Mouse (Mus musculus) heart, adult 9 months (tissue): ENCODE data around the gene Gm21962.
"Not testable (repeated sequence)": the region's sequence is repeated elsewhere in the genome, so short reads cannot be mapped to it uniquely, and the experiment has no call there.

ENCODE experiments used
- DNase-seq, 2 experiments: peaks; one replicate each; pipeline ENCODE4 v3.0.0; 2022; ENCODE audit warnings: low spot score in 2 of 2

Gene Gm21962

DNA sequence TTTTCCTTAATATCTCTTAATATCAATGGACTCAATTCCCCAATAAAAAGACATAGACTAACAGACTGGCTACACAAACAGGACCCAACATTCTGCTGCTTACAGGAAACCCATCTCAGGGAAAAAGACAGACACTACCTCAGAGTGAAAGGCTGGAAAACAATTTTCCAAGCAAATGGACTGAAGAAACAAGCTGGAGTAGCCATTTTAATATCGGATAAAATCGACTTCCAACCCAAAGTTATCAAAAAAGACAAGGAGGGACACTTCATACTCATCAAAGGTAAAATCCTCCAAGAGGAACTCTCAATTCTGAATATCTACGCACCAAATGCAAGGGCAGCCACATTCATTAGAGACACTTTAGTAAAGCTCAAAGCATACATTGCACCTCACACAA lies at the start of gene Gm21962:
TSS of gene Gm21962 (plus strand) at position 301 of the 400 bp plus-strand sequence.
- not testable (repeated sequence) for DNase-seq

DNA sequence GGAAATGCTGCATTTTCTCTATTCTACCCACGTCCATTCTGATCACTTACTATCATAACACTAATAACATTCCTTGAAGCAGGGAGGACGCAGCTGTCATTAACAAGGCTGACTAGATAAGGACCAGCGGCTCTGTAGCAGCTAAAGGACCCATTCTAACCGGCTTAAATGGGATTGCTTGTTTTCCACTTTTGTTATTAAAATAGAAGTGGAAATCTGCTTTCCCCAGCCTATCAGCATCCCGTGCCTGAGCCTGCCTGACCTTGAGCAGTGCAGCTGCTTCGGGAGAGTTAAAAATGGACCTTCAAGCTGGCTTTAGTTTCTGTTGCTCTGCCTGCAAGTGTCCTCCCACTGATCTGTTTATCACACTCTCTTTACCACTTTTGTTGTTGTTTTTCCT lies 49.2 kb upstream of the Gm21962 start:
- DNase-seq = peak; percentile 1 to 14

- DNase-seq = no peak
Observed at GRCm38 (mm10) chr3:137622895-137623580, 48.3 kb upstream of the Gm21962 start.

DNA sequence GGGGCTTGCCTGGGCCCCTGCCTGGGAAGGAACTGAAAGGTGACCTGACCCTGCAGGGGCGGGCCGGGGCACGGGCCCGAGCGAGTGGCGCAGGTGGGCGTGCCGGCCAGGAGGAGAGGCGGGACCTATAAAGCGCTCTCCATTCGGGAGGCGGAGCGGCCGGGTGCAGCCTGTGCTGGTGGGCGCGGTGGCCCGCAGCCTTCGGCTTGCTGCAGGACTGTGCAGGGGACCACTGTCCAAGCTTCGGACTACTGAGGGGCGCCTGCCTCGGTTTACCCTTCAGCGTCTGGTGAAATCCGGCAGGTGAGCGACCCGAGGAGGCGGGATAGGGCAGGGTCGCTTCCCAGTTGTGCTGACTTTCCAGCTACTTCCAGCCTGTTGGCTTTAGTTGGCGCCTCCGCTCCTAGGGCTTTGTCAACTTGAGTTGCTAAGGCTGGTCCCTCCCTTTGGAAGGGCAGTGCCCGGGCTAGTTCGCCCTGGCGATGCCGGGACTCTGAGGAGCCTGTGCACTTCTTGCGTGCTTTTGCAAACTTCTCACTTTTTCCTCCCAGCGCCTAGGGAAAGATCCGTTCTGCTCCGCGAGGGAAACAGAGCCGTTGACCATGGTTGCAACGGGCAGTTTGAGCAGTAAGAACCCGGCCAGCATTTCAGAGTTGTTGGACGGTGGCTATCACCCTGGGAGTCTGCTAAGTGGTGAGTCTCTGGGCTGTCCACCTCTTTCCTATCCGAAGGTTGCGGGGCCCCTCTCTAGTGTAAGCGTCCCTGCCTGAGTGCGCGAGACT lies 47.6 kb upstream of the Gm21962 start:
- DNase-seq = peak; percentile 65 to 66

DNA sequence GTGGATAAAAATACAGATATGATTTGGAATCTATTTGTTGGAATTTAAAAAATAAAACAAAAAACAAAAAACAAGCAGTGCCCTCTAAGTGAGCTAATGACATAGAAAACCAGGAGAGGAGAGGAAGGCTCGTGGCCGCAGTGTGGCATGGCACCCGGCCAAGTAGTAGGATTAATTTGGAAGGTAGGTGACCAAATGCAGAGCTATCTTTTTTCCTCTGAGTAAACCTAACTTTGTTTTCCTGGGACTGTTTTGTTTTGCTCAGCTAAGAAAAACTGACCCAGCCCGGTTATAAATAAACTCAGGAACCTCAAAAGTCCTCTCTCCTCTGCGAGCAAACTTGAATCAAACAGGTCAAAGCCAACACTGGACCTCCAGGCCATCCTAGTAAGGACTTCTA lies 46.3 kb upstream of the Gm21962 start:
- no peak for DNase-seq

DNA sequence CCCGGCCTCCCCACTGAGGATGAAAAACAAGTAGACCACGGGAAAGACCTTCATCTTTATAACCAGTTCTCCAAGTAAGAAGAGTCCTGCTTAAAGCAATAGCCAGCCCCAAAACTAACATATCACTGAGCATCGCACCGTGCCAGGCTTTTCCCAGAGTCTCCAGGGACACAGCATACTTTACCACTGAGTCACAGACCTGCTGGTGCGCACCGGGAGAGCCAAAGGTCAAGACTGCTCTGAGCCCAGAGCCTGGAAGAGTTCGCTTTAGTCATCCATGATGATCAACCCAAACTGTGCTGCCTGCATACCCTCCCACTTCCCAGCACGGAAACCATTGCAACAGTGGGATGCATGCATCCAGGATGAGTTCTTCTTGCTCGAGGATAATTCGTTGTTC lies 37.6 kb upstream of the Gm21962 start:
- no peak for DNase-seq

DNA sequence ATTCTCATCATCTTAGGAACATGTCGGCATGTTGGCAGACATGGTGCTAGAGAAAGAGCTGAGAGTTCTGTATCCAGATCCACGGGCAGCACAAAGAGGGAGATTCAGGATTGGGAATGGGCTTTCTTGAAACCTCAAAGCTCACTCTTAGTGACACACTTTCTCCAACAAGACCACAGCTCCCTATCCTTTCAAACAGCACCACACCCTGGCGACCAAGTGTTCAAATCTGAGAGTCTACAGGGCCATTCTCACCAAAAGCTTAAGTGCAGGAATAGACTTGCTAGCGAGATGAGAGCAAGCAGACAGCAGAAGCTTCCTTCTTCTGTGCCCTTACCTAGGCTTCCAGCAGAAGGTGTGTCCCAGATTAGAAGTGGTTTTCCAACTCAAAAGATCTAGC lies 34.8 kb upstream of the Gm21962 start:
- DNase-seq = no peak

GRCm38 (mm10) chr3:137641238-137641637 lies 30.1 kb upstream of the Gm21962 start:
- no peak for DNase-seq

- no peak for DNase-seq
Observed at GRCm38 (mm10) chr3:137642137-137642536, 29.2 kb upstream of the Gm21962 start.

GRCm38 (mm10) chr3:137642568-137642967 lies 28.8 kb upstream of the Gm21962 start:
- DNase-seq = no peak

DNA sequence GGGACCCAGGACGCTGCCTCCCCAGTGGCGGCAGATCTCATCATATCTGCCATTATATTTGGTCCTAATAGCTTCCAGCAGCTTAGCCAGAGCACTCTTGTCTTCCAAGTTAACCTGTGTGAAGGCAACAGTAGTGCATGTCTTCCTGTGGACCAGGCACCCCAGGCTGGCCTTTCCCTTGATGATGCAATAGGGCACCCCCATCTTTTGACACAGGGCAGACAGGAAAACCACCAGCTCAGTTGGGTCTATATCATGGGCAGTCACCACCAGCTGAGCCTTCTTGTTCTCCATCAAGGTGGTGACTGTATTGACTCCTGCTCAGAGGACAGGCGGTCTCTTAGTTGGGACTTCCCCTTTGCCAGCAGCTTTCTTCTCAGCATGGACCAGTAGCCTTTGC lies 27.2 kb upstream of the Gm21962 start:
- DNase-seq = no peak

DNA sequence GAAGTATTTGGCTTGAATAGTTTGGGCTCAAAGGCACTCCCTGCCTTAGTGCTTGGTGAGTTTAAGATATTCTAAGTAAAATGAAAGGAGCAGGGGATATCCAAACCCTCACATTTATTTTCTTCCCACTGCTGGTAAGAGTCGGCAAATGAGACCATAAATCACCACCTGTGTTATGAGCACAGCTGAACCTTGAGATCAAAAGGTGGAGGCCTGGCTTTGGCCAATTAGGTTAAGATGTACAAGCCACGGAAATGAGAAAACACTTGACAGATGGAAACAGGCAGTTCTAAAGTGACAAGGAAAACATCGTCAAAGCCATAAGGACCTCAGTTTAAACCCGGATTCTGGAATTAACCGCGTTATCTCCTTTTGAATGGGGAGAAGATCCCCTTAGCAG lies 26.4 kb upstream of the Gm21962 start:
- no peak for DNase-seq

DNA sequence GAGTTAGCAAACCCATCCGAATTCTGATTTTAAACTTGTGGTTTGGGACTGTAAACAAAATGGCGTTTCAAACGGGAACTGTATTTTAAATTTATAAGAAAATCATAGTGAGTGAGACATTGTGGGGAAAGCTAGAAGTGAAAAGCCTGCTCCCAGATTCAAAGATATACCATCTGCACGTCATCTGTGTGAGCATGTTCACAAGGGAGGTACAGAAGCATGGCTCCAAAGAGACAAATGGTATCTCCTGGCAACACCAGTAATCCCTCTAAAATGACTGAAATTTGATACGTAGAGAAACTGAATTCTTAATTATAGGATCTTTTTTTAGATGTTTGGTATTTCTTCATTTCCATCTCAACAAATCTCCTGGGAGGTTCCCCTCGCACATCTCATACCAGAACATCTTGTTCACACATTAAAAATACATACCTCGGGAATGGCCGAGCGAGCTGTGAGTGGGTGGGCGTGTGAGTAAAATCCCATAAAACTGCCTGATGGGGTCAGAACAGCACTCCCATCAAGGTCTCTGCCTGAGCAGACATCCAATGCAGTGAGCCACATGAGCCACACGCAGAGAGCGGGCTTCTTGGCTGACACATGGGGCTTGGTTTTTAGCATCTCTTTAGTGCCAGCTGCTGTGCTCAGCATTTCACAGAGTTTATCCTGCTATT lies 23.8 kb upstream of the Gm21962 start:
- no peak for DNase-seq

DNA sequence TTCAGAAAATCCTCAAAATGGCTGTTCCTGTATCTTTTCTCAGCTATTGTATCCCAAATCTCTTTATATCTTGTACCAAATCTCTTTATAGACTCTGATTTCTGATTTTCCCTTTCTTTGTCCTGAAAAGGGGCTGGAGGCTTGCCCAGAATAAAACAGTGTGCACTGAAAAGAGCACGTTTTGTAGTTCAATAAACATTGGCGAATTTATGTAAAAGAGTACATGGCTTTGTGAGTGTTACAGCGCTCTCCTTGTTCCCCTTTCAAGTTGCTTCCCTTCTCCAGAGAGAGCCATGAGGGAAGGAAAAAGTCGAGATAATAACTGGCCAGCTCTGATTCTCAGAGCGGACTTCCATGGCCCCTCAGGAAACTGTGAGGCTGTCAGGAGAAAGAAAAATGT lies 22.2 kb upstream of the Gm21962 start:
- DNase-seq = no peak

- no peak for DNase-seq
Observed at GRCm38 (mm10) chr3:137652853-137653252, 18.5 kb upstream of the Gm21962 start.

DNA sequence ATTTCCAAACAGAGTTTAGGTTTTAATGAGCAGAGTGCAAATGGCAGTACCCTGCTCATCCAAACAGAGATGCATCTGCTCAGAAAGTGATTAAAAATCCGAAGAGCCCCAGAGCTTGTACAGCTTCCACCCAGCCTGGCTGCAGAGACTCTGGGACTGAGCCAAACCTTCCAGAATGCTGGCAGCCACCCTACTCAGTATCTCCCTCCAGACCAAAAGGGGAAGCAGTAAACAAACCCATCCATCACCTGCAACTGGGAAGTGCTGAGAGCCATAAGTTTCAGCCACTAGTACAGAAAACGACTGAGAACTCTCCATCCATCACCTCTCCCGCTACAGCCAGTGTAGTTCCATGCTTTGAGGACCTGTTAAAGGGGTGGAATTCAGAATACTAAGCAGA lies 9.6 kb downstream of the Gm21962 start:
- peak; percentile 13 to 26 for DNase-seq

- DNase-seq = no peak
Observed at GRCm38 (mm10) chr3:137682911-137683806, 11.8 kb downstream of the Gm21962 start.

DNA sequence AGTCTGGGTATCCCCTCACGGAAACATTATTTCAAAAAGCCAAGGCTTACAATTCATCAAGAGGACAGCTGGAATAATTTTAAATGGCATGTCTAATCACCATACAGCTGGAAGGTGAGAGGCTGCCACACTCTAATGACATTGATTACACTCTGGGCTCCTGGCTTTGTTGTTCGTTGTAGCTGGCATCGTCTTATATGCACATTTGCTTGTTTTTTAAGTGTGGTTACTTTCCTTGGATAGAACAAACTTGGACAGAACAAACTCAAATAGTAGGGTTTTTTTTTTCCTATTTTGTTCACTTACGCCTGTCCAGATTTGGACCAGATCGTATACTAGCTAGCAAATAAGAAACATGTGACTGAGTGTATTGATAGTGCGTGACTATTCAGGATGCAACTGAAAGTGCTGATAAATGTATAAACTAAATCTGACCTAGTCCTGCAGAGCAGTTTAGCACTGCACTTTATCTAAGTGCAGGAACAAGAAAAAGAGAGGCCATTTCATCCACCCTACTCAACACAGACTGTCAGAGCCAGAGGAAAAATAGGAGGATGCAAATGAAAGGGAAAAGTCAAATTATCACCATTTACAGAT lies 12.6 kb downstream of the Gm21962 start:
- no peak for DNase-seq

DNA sequence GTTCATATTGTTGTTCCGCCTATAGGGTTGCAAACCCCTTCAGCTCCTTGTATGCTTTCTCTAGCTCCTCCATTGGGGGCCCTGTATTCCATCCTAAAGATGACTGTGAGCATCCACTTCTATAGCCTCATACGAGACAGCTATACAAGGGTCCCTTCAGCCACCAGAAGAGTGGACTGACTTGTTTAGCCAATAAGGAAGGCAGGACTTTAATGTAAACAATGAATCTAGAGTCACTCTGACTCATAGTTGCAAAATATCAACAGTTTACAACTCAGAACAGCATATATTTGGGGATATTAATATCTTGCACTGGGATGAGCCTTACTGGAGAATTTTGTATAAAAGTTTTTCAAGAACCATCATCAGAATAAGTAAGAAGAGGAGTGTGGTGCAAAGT lies 15.6 kb downstream of the Gm21962 start:
- DNase-seq = no peak

- no peak for DNase-seq
Observed at GRCm38 (mm10) chr3:137691503-137691902, 20.2 kb downstream of the Gm21962 start.

GRCm38 (mm10) chr3:137715946-137716345 lies 44.6 kb downstream of the Gm21962 start:
- DNase-seq = peak in 1 of 2 experiments; percentile 2
